Mouse (Mus musculus) small intestine, adult 2 months (tissue): ENCODE data around the gene Acadm. TPM values are rescaled to one million over a fixed set of nuclear protein-coding genes. Genes with fewer than 3 reads are reported as not detected.
A peak's percentile ranks its signal among the peaks of the same experiment; 100 is the strongest.

ENCODE experiments used
- H3K27ac ChIP-seq: fragments of 200-500 bp; 2 replicates; pipeline ENCODE4 v1.5.1; 2012; ENCODE audit warnings: low read depth, low read length, control low read depth, inconsistent platforms; ENCODE audit not compliant: insufficient read depth
- H3K27me3 ChIP-seq: fragments of 200-500 bp; 2 replicates; pipeline ENCODE4 v1.6.1; 2012; ENCODE audit warnings: mild to moderate bottlenecking, moderate library complexity, low read length, inconsistent platforms; ENCODE audit not compliant: control insufficient read depth, insufficient read depth
- H3K36me3 ChIP-seq: fragments of 200-500 bp; 2 replicates; pipeline ENCODE4 v1.6.1; 2012; ENCODE audit warnings: mild to moderate bottlenecking, low read length, control low read depth, inconsistent platforms; ENCODE audit not compliant: control insufficient read depth, insufficient read depth
- H3K4me1 ChIP-seq: fragments of 200-500 bp; 2 replicates; pipeline ENCODE4 v1.6.1; 2012; ENCODE audit warnings: low read length, inconsistent platforms, mixed read lengths; ENCODE audit not compliant: control insufficient read depth, insufficient read depth, insufficient read length
- H3K4me3 ChIP-seq: fragments of 200-500 bp; 2 replicates; pipeline ENCODE4 v1.5.1; 2012; ENCODE audit warnings: low read depth, mild to moderate bottlenecking, control low read depth, inconsistent platforms, low read length, moderate library complexity
- CTCF ChIP-seq: fragments of 200-500 bp; IDR thresholded peaks from 2 replicates; pipeline ENCODE4 v1.5.1; 2012; ENCODE audit warnings: low read depth, mild to moderate bottlenecking, control low read depth, inconsistent platforms, low read length, moderate library complexity, mixed read lengths; ENCODE audit not compliant: insufficient replicate concordance, insufficient read length; ENCODE audit errors: extremely low read depth
- POLR2A ChIP-seq: fragments of 200-500 bp; IDR thresholded peaks from 2 replicates; pipeline ENCODE4 v1.6.1; 2012; ENCODE audit warnings: low read depth, mild to moderate bottlenecking, control low read depth, inconsistent platforms, low read length, moderate library complexity
- WGBS: fragments of 180-500 bp; shearing (Covaris S2); methylation state at CpG from one replicate; pipeline ENCODE4 v1.1.7; 2018; 5-methylcytosine and 5-hydroxymethylcytosine counted together
- polyA plus RNA-seq: library from polyadenylated mRNA; depleted of rRNA; stranded (reverse); fragments of >200 nt; gene quantifications from 2 replicates; pipeline ENCODE4 v1.2.3, GENCODE M21; 2012

The Acadm gene
- polyA plus RNA-seq, 1 experiment: 22.2 TPM

DNA sequence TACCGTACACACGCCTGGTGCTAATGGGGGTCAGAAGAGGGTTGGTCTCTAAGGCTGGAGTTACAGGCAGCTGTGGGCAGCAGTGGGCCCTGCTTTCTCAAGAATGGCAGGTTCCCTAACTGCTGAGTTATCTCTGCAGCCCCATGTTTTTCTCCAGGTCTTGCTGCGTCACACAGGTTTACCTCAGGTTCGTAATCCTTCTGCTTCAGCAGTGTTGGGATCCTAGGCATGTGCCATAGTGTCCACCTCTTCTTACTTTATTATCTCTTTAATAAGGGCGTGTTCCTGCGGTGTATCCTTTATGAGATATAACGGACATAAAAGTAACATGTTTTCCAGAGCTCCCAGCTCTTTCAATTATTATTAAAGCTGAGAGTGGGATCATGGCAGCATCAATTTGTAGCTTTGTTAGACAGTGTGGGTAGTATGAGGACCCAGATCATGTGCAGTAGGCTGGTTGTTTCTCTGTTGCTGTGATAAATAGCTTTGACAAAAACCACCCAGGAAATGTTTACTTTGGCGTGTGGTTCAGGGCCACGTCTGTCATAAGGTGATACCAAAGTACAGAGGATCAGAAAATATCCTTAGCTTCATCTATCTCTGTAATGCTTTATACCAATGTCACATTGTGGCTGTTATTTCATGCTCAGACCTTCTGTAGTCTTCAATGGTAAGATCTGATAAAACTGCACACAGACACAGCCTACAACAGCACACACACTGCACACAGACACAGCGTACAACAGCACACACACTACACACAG is 23.1 kb downstream of the Acadm start:
- no peak overlapping the region for H3K4me3 ChIP-seq
- H3K4me1 ChIP-seq: no peaks in the 10 kb centered on the region
- no peak overlapping the region for H3K27ac ChIP-seq
- TF ChIP-seq POLR2A (no peak), CTCF (no peak)
- peaks cover 29% of the 10 kb centered on the region for H3K36me3 ChIP-seq
- WGBS: 72% methylated on average over 10 of the region's 10 CpGs
- H3K27me3 ChIP-seq: no peaks in the 10 kb centered on the region

DNA sequence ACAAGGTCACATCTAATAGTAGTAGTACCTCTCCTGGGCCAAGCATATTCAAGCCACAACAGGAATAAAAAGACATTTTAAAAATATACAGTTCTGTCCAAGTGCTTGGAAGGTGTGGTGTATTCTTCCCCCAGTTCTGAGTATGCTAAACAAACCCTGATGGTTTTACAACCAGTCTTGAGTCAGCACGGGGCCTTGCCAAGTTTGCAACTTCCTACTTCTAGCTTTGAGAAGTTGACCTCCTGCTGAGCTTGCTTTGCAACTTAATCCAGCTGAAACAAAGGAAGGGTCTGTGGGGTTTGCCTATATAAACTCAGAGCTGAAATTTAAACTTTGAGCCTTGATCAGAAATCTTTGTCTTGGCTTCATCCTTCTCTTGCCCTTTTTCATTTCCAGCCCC is 27.2 kb downstream of the Acadm start:
- Histone ChIP-seq H3K4me1 (no peaks in the 10 kb centered on the region), H3K36me3 (peaks cover 8% of the 10 kb centered on the region), H3K27me3 (no peaks in the 10 kb centered on the region), H3K4me3 (no peak overlapping the region), H3K27ac (no peak overlapping the region)
- 2% methylated on average over 1 of the region's 1 CpGs for WGBS
- TF ChIP-seq CTCF: no peak
- no peak for TF ChIP-seq POLR2A

DNA sequence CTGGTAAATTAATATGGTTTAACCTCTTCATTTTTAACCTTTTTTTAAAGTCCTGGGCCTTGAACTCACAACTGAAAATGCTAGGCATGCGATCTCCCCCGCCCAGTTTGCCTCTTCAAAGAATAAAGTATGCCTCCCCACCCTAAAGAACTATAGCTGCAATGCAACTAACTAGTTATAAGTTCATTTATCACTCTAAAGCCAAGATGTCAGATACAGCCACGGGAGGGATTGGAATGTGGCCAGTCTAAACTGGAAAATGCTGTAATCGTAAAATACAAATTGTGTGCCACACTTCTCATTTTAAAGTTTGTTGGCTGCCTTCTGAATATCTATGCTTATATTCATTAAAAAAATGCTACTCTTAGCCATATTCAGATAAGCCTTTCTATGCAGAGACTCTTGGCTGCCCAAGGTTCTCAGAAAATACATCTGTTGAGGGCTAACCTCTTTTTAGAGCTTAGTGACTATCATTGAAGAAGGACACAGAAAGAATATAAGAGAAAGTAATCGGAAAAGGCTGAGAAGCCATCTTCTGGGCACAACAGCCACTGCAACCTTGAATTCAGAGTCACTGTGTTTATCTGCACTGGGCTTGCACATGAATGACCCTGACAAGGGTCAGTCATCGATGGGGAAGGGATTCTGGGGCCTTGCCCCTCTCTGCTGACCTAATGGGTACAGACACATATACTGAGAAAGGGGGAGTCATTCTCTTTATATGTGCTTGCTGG is 30.8 kb downstream of the Acadm start:
- H3K36me3 ChIP-seq: peaks cover 26% of the 10 kb centered on the region
- H3K27me3 ChIP-seq: no peaks in the 10 kb centered on the region
- 24% methylated on average over 6 of the region's 6 CpGs for WGBS
- H3K4me1 ChIP-seq: peaks cover 15% of the 10 kb centered on the region; the same call in 1 of the 2 replicates
- no peak for TF ChIP-seq CTCF
- TF ChIP-seq POLR2A: no peak
- H3K4me3 ChIP-seq: no peak overlapping the region
- no peak overlapping the region for H3K27ac ChIP-seq

DNA sequence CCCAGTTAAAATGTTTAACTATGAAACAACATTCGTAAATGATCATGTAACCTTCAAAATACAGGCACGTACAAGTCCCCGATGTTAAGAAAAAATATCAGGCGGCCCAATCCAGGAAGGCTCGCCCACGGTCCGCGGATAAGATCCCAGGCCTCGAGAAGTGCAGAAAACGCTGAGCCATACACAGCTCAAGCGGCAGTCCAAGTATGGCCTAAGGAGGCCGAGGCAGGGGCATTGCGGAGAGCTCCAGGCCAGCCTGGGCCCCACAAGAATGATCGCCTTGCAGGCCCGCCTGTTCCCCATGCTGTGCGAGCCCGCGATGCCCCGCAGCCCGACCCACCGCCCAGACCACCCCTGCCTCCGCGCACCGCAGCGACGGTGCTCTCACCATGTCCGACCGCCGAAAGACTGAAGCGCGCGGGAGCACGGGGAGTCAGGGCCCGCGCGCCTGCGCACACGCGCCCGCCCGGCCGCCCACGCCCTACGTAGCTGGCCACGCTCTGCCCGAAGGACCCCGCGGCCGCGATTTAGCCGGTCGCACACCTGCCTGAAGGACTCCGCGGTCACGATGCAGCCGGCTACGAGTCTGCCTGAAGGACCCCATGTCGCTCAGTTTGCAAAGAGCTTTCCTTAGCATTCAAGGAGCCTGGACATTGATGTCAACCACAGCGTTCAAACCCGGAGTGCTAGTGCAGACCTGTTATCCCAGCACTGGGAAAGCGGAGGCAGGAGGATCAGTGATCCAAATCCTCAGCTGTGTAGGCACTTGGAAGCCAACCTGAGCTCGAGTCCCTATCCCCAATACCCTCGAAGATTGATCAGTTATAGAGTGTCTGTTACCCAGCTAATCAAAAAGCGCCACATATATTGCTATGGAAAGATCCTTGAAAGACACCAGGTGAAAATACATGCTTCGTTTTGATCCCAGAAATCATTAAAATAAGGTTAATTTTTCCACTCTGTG is 31.6 kb downstream of the Acadm start, which contains the start of gene Rabggtb:
TSS of gene Rabggtb (minus strand) at position 464 of the 964 bp plus-strand sequence.
- H3K36me3 ChIP-seq: peaks cover 35% of the 10 kb centered on the region
- H3K4me3 ChIP-seq: peak within 1 kb of the TSS; percentile 83
- TF ChIP-seq CTCF (no peak), POLR2A (peak; percentile 80)
- no peaks in the 10 kb centered on the region for H3K27me3 ChIP-seq
- peaks cover 15% of the 10 kb centered on the region; the same call in 1 of the 2 replicates for H3K4me1 ChIP-seq
- WGBS: 2% methylated on average over 65 of the region's 65 CpGs
- H3K27ac ChIP-seq: peak within 1 kb of the TSS; percentile 72

DNA sequence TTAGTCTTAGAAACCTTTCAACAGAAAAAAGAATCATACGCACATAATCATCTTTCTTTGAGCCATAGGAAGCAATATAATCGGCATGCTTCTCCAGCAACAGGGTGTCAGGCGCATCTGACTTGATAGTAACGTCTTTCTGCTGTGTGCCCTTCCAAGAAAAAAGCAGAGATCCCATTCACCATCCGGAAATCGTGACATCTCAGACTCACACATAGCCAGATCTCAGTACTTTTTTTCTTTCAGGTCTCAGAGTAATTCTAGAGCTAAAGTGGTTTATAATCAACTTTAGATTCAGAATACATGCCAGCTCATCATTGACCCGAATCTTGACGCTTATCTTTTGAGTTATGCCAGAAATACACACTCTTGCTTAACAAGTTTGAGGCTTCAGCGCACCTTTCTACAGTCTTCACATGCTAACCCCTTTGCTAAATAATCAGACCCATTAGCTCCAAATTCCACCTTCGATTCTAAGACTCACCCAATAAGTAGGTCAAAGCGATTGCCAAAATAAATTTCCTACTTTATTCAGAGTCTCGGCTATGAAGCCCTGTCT is 32.5 kb downstream of the Acadm start:
- Histone ChIP-seq H3K36me3 (peaks cover 39% of the 10 kb centered on the region), H3K4me1 (peaks cover 15% of the 10 kb centered on the region; the same call in 1 of the 2 replicates), H3K27me3 (no peaks in the 10 kb centered on the region), H3K4me3 (peak overlapping the region; percentile 83), H3K27ac (peak overlapping the region; percentile 48)
- WGBS: 1% methylated on average over 12 of the region's 12 CpGs
- no peak for TF ChIP-seq CTCF
- TF ChIP-seq POLR2A: no peak

DNA sequence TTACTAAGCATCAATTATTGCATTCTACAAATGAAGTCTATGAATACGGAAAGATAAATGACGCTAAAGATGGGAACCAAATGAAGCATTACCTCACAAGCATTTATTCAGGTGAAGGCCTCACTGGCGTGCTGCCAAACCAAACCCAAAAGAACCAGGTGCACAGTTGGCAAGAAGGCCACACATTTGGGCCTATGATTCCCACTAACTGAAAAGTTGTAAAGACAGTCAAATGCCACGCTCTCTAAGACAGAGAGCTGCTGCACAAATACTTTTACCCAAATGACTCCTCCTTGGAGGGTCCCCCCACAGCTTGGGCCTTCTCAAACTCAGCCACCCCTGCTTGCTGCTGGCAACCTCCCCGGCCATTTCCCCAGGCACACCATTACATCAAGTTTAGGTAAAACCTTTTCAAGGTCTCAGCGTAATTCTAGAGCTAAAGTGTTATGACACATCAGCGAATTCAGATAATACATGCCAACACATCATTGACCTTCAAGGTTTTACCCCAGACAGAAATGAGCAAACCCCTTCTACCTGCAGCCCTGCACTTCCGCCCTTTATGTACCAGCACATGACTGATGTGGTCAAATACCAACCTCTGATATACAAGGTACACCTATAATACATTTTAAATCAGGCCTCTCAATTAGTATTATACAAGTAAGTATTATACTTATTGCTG is 33.1 kb downstream of the Acadm start:
- TF ChIP-seq POLR2A: no peak
- TF ChIP-seq CTCF: no peak
- H3K27me3 ChIP-seq: no peaks in the 10 kb centered on the region
- H3K4me3 ChIP-seq: peak overlapping the region; percentile 57
- peaks cover 45% of the 10 kb centered on the region for H3K36me3 ChIP-seq
- 20% methylated on average over 8 of the region's 8 CpGs for WGBS
- H3K4me1 ChIP-seq: peaks cover 15% of the 10 kb centered on the region; the same call in 1 of the 2 replicates
- peak overlapping the region; percentile 35; the same call in 1 of the 2 replicates for H3K27ac ChIP-seq
